Mouse (Mus musculus) heart, embryonic 13.5 days (tissue): ENCODE results near the gene Plekhm1. TPM values are rescaled to one million over a fixed set of nuclear protein-coding genes. Genes with fewer than 3 reads are reported as not detected.

Experiments used
- ATAC-seq: fragments of 200-750 bp; cut with Nextera tagmentation; 2 replicates; pipeline ENCODE4 v1.8.0; 2017; ENCODE audit warnings: moderate TSS enrichment; ENCODE audit not compliant: insufficient number of reproducible peaks, low FRiP score, low TSS enrichment; ENCODE audit errors: extremely low read depth
- H3K27ac ChIP-seq: fragments of 300-500 bp; sonication (generic); replicated peaks from 2 replicates; pipeline ENCODE4 v1.5.1; 2015; ENCODE audit warnings: moderate library complexity, mild to moderate bottlenecking, inconsistent platforms
- H3K27me3 ChIP-seq: fragments of 300-500 bp; sonication (generic); replicated peaks from 2 replicates; pipeline ENCODE4 v1.6.1; 2015; ENCODE audit warnings: mild to moderate bottlenecking, inconsistent platforms
- H3K36me3 ChIP-seq: fragments of 300-500 bp; sonication (generic); 2 replicates; pipeline ENCODE4 v1.6.1; 2015; ENCODE audit warnings: mild to moderate bottlenecking, inconsistent platforms
- H3K4me1 ChIP-seq: fragments of 300-500 bp; sonication (generic); 2 replicates; pipeline ENCODE4 v1.6.1; 2015; ENCODE audit warnings: inconsistent platforms
- H3K4me2 ChIP-seq: fragments of 300-500 bp; sonication (generic); 2 replicates; pipeline ENCODE4 v1.6.1; 2015; ENCODE audit warnings: inconsistent platforms, mild to moderate bottlenecking, moderate library complexity
- H3K4me3 ChIP-seq: fragments of 300-500 bp; sonication (generic); 2 replicates; pipeline ENCODE4 v1.5.1; 2015; ENCODE audit warnings: moderate library complexity, mild to moderate bottlenecking, inconsistent platforms
- H3K9ac ChIP-seq: fragments of 300-500 bp; sonication (generic); 2 replicates; pipeline ENCODE4 v1.6.1; 2015; ENCODE audit warnings: inconsistent platforms, mild to moderate bottlenecking, moderate library complexity
- H3K9me3 ChIP-seq: fragments of 300-500 bp; sonication (generic); 2 replicates; pipeline ENCODE4 v1.6.1; 2016; ENCODE audit warnings: inconsistent platforms
- WGBS: fragments of 180-500 bp; shearing (Covaris S2); methylation state at CpG from one replicate; pipeline ENCODE4 v1.1.7; 2015; ENCODE audit warnings: mixed read lengths; 5-methylcytosine and 5-hydroxymethylcytosine counted together
- polyA plus RNA-seq: library from polyadenylated mRNA; unstranded; fragments of >200 nt; fragmentation: Nextera tagmentation; extraction: Ambion mirVana; gene quantifications from 2 replicates; pipeline ENCODE4 v1.2.1, GENCODE M21; 2015

Gene Plekhm1
- polyA plus RNA-seq, 1 experiment from 2014 or later: 5.3 TPM

DNA sequence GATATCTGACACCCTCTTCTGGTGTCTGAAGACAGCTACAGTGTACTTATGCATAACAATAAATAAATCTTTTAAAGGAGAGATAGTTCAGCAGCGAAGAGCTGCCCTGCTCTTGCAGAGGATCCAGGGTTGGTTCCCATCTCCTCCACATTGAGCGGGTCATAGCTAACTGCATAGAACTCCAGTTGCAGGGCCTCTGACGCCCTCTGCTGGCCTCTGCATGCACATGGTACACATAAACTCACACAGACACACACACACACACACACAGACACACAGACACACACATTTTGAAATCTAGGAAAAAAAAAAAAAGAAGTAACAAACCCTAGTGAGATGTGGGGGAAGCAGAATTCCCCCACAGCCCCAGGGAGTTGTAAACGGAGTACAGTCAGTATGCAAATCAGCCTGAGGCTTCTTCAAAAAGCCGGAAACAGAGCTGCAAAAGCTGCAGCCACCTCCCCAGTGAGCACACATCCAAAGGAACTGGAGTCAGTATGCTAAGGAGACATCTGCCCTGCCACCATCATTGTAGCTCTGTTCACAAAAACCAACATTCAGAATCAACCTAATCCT lies 60.2 kb downstream of the Plekhm1 start:
- 81% methylated on average over 5 of the region's 5 CpGs for WGBS
- Histone ChIP-seq H3K4me1 (peaks cover 15% of the 10 kb centered on the region), H3K27ac (no peak overlapping the region), H3K4me3 (no peak overlapping the region), H3K4me2 (no peak overlapping the region), H3K9me3 (peaks cover 10% of the 10 kb centered on the region), H3K9ac (no peak overlapping the region), H3K27me3 (peaks cover 17% of the 10 kb centered on the region), H3K36me3 (peaks cover 6% of the 10 kb centered on the region; the same call in 1 of the 2 replicates)
- ATAC-seq: no peak

DNA sequence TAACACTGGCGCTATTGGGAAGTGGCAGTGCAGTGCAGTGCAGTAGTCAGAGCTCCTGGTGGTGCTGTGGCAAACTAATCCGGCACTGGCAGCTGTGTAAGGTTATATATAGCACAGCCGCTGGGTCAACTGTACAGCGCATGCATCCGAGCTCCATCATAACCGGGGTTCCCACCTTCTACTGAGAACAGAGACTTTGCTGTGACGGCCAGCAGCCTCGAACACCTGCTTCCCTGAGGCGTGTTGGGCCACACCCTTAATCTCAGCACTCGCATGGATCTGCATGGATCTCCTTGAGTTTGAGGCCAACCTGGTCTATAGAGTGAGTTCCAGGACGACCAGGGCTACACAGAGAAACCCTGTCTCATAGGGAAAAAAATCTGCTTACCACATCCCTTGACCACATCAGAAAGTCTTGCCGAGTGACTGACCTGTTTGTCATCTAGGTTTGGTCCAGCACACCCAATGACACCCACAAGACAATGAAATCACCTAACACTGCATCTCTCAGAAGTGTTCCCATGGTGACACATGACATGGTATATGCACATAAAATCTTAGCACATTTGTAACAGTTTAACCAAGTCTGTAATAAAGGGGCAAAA lies 61.7 kb downstream of the Plekhm1 start:
- Histone ChIP-seq H3K36me3 (peaks cover 6% of the 10 kb centered on the region; the same call in 1 of the 2 replicates), H3K27ac (no peak overlapping the region), H3K4me3 (no peak overlapping the region), H3K27me3 (0 out of 2 replicates have a peak, but pooled peaks cover 2% of the 10 kb centered on the region), H3K4me2 (no peak overlapping the region), H3K9ac (no peak overlapping the region), H3K4me1 (peaks cover 22% of the 10 kb centered on the region), H3K9me3 (peaks cover 10% of the 10 kb centered on the region)
- 77% methylated on average over 12 of the region's 12 CpGs for whole genome bisulfite sequencing
- ATAC-seq: no peak

DNA sequence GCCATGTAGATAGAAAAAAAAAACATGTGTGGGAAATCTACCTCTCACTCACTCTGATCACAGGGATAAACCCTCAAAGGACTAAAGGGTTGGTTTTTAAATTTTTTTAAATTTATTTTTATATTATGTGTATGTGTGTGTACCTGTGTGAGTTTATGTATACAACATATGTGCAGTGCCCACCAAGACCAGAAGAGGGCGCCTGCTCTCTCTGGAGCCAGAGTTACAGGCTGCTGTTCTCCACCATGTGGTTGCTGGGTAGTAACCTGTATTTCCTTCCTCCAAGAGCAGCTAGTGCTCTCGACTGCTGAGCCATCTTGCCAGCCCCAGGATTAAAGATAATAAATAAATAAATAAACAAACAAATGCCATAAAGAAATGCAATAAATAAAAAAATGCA lies 62.8 kb downstream of the Plekhm1 start:
- peaks cover 10% of the 10 kb centered on the region for H3K9me3 ChIP-seq
- H3K27ac ChIP-seq: no peak overlapping the region

DNA sequence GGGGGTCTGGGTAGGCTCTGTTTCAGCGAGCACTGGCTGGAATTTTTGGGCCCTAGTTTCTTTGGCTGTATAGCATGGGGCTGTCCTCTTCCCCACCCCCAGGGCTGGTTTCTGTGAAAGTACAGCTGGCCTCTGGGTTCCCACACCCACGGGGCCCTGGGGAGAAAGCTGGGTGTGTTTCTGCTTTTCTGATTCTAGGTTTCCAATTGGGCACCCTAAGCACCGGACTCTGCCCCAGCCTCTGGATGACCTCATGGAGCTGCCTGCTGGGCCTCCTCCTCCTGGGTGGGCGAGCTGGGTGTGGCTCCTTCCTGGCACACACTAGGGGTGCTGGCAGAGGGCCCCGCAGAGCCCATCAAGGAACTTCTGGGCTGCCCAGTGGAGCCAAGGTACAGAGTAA lies 65.8 kb downstream of the Plekhm1 start:
- H3K4me1 ChIP-seq: peaks cover 32% of the 10 kb centered on the region
- H3K27me3 ChIP-seq: no peaks in the 10 kb centered on the region
- no peak overlapping the region for H3K4me3 ChIP-seq
- peak overlapping the region; percentile 44; the same call in 1 of the 2 replicates for H3K27ac ChIP-seq
- H3K36me3 ChIP-seq: no peaks in the 10 kb centered on the region
- no peak overlapping the region for H3K4me2 ChIP-seq
- no peaks in the 10 kb centered on the region for H3K9me3 ChIP-seq
- 47% methylated on average over 5 of the region's 5 CpGs for WGBS
- no peak for ATAC-seq
- H3K9ac ChIP-seq: peak overlapping the region; percentile 2; the same call in 1 of the 2 replicates

More for the DNA sequence above, 62.8 kb downstream of the Plekhm1 start:
- WGBS: 78% methylated on average over 2 of the region's 2 CpGs
- no peaks in the 10 kb centered on the region for H3K27me3 ChIP-seq
- H3K4me3 ChIP-seq: no peak overlapping the region
- peaks cover 6% of the 10 kb centered on the region; the same call in 1 of the 2 replicates for H3K36me3 ChIP-seq
- no peak for ATAC-seq
- no peak overlapping the region for H3K4me2 ChIP-seq
- H3K4me1 ChIP-seq: peaks cover 16% of the 10 kb centered on the region
- H3K9ac ChIP-seq: no peak overlapping the region

DNA sequence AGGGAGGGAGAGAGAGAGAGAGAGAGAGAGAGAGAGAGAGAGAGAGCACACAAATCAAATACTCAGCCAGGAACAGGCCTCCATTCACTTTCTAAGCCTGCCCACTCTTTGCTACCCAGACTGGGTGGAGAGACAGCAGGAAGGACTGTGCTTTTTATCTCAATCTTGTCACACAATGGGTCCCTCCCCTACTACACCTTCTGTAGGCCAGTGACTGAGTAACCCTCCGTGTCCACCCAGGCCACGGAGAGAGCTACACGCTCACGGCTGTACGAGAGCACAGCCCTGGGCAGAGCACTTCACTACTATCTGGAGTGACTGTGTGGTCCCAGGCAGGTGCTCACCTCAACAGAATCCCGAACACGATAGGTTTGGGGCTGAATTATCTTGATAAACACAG lies 66.3 kb downstream of the Plekhm1 start:
- Histone ChIP-seq H3K36me3 (no peaks in the 10 kb centered on the region), H3K4me1 (peaks cover 32% of the 10 kb centered on the region), H3K9ac (peak overlapping the region; percentile 2; the same call in 1 of the 2 replicates), H3K4me3 (no peak overlapping the region), H3K27me3 (no peaks in the 10 kb centered on the region), H3K9me3 (no peaks in the 10 kb centered on the region), H3K27ac (peak overlapping the region; percentile 44), H3K4me2 (no peak overlapping the region)
- ATAC-seq: peak; percentile 48; the same call in 1 of the 2 replicates
- WGBS: 40% methylated on average over 7 of the region's 7 CpGs

DNA sequence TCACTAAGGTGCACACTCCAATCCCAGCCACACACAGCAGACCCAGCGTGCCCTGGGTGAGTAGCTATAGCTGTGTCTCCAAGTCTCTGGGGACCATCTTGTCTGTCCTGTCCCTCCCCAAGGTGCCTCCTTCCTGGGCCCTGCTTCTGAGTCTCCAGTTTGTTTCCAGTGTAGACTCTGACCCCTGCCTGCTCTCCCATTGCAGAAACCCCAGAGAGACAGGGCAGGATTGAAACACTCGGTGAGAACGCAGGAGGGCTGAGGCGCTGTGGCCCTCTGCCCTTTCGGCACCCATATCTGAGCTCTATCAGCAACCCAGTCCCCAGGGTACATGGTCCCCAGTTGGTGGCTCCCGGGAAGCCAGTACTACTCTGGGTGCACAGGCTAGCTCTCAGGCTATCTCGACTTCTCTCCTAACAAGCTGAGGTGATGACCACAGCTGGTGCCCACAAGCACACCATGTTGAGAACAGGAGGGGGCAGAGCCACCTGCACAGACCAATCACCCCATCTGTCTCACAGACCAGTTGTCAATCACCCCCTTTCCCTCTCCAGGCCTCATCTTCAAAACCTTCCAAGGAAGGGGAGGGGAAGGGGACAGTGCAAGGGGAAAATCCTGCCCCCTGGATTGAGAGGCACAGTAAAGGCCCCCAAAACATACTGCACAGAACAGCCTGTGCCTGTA lies 66.9 kb downstream of the Plekhm1 start:
- no peak overlapping the region for H3K27ac ChIP-seq
- H3K4me1 ChIP-seq: peaks cover 32% of the 10 kb centered on the region
- WGBS: 68% methylated on average over 7 of the region's 7 CpGs
- H3K9ac ChIP-seq: no peak overlapping the region
- no peaks in the 10 kb centered on the region for H3K9me3 ChIP-seq
- H3K27me3 ChIP-seq: no peaks in the 10 kb centered on the region
- no peak overlapping the region for H3K4me3 ChIP-seq
- no peaks in the 10 kb centered on the region for H3K36me3 ChIP-seq
- no peak for ATAC-seq
- no peak overlapping the region for H3K4me2 ChIP-seq

DNA sequence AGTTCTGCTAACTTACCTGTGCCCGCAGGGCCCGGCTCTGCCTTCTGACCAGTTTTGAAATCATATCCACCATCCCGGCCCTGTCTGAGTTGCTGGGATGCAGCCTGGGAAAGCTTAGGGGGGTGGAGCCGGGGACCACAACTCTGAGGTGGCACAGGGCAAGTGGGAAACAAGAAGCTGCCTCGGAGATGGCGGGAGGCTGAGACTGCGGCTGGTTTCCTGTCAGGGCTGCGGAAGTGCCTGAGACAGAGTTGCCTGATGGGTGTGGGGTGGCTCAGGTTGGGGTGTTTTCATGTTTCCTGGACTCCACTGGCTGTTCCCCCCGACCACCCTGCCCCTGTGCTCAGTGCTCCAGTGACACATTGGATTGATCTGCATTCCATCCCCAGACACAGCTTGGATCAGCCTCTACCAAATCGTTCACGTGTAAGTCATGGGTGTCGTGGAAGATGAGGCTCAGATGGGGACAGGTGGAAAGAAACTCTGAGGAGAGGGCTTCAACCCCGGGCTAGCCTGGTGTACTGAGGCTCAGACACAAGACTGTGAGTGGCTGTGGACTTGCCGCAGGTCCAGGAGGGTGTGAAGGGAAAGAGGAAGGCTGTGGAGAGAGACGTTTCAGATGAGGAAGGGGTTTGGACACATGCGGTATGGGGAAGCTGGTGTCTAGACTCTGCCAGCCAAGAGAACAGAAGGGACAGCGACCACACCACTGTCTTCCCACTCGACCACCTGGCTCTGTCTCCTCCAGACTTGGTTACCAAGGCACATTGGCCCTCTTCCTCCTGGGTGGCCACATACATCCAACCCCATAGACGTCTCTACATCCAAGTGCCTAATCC lies 67.8 kb downstream of the Plekhm1 start:
- ATAC-seq: no peak

DNA sequence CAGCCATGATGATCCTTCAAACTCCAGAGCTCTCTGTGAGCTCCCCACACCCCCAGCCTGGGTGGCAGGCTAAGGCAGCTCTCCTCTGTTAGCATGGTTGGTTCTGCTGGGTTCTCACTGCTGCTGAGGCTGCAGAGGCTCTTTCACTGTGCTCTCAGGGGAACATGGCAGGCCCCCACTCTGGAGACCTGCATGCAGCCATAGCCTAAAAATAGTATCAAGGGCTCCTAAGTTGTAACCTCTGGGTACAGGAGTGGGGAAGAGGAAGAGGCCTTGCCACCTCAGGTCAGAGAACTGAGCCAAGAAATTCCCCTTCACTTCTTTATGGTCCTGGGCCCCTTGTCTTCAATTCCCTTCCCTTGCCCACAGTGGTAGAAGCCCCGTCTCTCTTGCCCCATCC lies 68.6 kb downstream of the Plekhm1 start:
- H3K9me3 ChIP-seq: no peaks in the 10 kb centered on the region
- H3K4me1 ChIP-seq: peaks cover 38% of the 10 kb centered on the region
- no peak overlapping the region for H3K4me2 ChIP-seq
- peak overlapping the region; percentile 48; the same call in 1 of the 2 replicates for H3K9ac ChIP-seq
- ATAC-seq: no peak
- no peak overlapping the region for H3K27ac ChIP-seq
- peaks cover 15% of the 10 kb centered on the region for H3K27me3 ChIP-seq
- H3K36me3 ChIP-seq: no peaks in the 10 kb centered on the region
- WGBS: 68% methylated on average over 1 of the region's 1 CpGs
- no peak overlapping the region for H3K4me3 ChIP-seq

More for the DNA sequence above, 67.8 kb downstream of the Plekhm1 start:
- Histone ChIP-seq H3K9ac (no peak overlapping the region), H3K27ac (no peak overlapping the region), H3K27me3 (peaks cover 8% of the 10 kb centered on the region), H3K36me3 (no peaks in the 10 kb centered on the region), H3K9me3 (no peaks in the 10 kb centered on the region), H3K4me3 (no peak overlapping the region), H3K4me1 (peaks cover 36% of the 10 kb centered on the region), H3K4me2 (no peak overlapping the region)
- WGBS: 68% methylated on average over 19 of the region's 19 CpGs

DNA sequence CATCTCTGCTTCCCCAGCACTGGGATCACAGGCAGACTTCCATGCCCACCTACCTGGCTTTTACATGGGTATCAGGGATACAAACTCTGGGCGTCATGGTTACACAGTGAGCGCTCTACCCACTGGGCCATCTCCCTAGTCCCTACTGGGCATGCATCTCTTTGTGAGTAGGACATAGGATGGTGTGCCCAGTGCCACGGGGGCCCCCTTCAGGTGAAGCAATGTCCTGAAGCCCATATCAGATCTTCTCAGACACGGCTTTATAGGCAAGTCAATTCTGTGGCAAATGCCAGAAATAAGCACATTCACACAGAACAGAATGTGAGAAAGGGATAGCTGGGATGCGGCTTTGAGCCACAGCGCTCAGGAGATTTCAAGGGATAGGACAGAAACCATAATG lies 69.4 kb downstream of the Plekhm1 start:
- Histone ChIP-seq H3K36me3 (no peaks in the 10 kb centered on the region), H3K27me3 (peaks cover 23% of the 10 kb centered on the region), H3K4me2 (no peak overlapping the region), H3K4me1 (peaks cover 38% of the 10 kb centered on the region), H3K9ac (no peak overlapping the region), H3K9me3 (no peaks in the 10 kb centered on the region), H3K27ac (no peak overlapping the region), H3K4me3 (no peak overlapping the region)
- WGBS: 79% methylated on average over 6 of the region's 6 CpGs
- ATAC-seq: no peak

DNA sequence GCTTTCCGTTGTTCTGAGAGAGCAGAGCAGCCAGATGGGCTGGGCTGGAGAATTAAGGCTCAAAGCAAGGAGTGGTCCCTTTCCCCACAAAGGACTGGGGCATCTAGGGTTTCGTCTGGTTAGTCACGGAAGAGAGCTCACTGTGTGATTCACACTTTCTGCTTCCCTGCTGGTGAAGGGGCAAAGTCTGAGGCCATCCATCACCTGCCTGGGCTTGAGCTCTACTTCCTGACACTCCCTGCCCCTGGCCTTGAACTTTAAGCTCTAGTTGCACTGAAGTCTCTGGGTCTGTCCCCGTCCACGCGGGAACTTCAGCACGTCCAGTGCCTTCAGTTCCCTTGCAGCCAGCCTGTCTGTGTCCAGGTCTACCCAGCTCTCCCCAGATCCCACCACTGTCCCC lies 71.8 kb downstream of the Plekhm1 start:
- ATAC-seq: no peak
- Histone ChIP-seq H3K36me3 (no peaks in the 10 kb centered on the region), H3K4me2 (no peak overlapping the region), H3K4me3 (no peak overlapping the region), H3K4me1 (peaks cover 24% of the 10 kb centered on the region), H3K27me3 (peaks cover 26% of the 10 kb centered on the region), H3K27ac (no peak overlapping the region), H3K9ac (no peak overlapping the region), H3K9me3 (no peaks in the 10 kb centered on the region)
- 49% methylated on average over 7 of the region's 7 CpGs for WGBS

DNA sequence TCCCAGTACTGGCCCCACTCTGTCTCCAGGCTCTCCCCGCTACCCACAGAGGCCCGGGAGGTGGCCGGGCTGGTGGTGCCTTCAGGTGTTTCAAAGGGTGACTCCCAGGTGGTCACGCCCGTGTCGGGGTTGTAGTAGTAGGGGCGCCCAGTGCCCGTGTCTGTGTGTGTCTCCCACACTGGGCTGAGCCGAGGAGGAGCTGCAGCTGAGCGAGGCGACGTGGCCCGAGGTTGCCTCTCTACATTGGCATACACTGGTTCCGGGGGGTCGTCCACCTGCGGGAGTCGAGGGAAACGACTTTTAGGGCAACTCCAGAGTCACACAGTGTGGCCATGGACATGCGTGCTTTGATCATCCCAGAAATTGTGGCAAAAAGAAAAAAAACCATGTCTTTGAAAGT lies 72.4 kb downstream of the Plekhm1 start:
- peaks cover 29% of the 10 kb centered on the region for H3K27me3 ChIP-seq
- peak overlapping the region; percentile 45; the same call in 1 of the 2 replicates for H3K9ac ChIP-seq
- H3K27ac ChIP-seq: no peak overlapping the region
- WGBS: 56% methylated on average over 19 of the region's 19 CpGs
- peaks cover 22% of the 10 kb centered on the region for H3K4me1 ChIP-seq
- H3K36me3 ChIP-seq: no peaks in the 10 kb centered on the region
- peak overlapping the region; percentile 30 for H3K4me3 ChIP-seq
- ATAC-seq: no peak
- H3K4me2 ChIP-seq: peak overlapping the region; percentile 54
- no peaks in the 10 kb centered on the region for H3K9me3 ChIP-seq
